Mouse (Mus musculus): ENCODE results near the gene Aif1.

Aif1 gene

GRCm38 (mm10) chr17:35121871-35122303 is 54.0 kb downstream of the Aif1 start, which contains the start of gene Csnk2b:
Csnk2b (minus strand) TSS chr17:35122053.
- DNase-seq (ENCODE audit: extremely low spot score, low read depth, low spot score) = peak; percentile 33

GRCm38 (mm10) chr17:35121143-35121799 is 54.6 kb downstream of the Aif1 start, which contains the start of gene Gpank1:
Gpank1 (plus strand) TSS chr17:35121455.
- DNase-seq (ENCODE audit: extremely low spot score, low read depth, low spot score) = peak; percentile 93
